Mouse (Mus musculus): ENCODE results near the gene Cd164l2. TPM values are rescaled to one million over a fixed set of nuclear protein-coding genes. Genes with fewer than 3 reads are reported as not detected.

The Cd164l2 gene
- polyA plus RNA-seq, 1 experiment, result 10.0 TPM

GRCm38 (mm10) chr4:133201006-133201771 lies 10.7 kb upstream of the Cd164l2 start:
- no peaks in the 10 kb centered on the region for H3K27me3 ChIP-seq (ENCODE audit: control insufficient read depth, insufficient read depth, low read length)
- TF ChIP-seq CTCF (IDR thresholded peaks at IDR 0.05; ENCODE audit: control insufficient read depth, insufficient read depth, insufficient replicate concordance, low read depth, low read length) (peak; percentile 48; the same call in 1 of the 2 replicates), POLR2A (IDR thresholded peaks at IDR 0.05; ENCODE audit: control insufficient read depth, low read depth, low read length) (no peak)
- no peaks in the 10 kb centered on the region for H3K36me3 ChIP-seq (ENCODE audit: control insufficient read depth, insufficient read depth, low read length)
- H3K4me3 ChIP-seq (ENCODE audit: control insufficient read depth, low read depth, low read length), result no peak overlapping the region
- H3K27ac ChIP-seq (ENCODE audit: control insufficient read depth, insufficient read depth, low read depth, low read length), result no peak overlapping the region
- peaks cover 12% of the 10 kb centered on the region for H3K4me1 ChIP-seq (ENCODE audit: control insufficient read depth, insufficient read depth, low read length)

- TF ChIP-seq POLR2A (IDR thresholded peaks at IDR 0.05; ENCODE audit: control insufficient read depth, low read depth, low read length) (no peak), CTCF (IDR thresholded peaks at IDR 0.05; ENCODE audit: control insufficient read depth, insufficient read depth, insufficient replicate concordance, low read depth, low read length) (no peak)
- Histone ChIP-seq H3K4me3 (ENCODE audit: control insufficient read depth, low read depth, low read length) (no peak overlapping the region), H3K27ac (ENCODE audit: control insufficient read depth, insufficient read depth, low read depth, low read length) (no peak overlapping the region), H3K36me3 (ENCODE audit: control insufficient read depth, insufficient read depth, low read length) (no peaks in the 10 kb centered on the region), H3K4me1 (ENCODE audit: control insufficient read depth, insufficient read depth, low read length) (peaks cover 12% of the 10 kb centered on the region), H3K27me3 (ENCODE audit: control insufficient read depth, insufficient read depth, low read length) (no peaks in the 10 kb centered on the region)
Observed at GRCm38 (mm10) chr4:133202254-133202653, 9.7 kb upstream of the Cd164l2 start.

GRCm38 (mm10) chr4:133203591-133203990 lies 8.3 kb upstream of the Cd164l2 start:
- no peaks in the 10 kb centered on the region for H3K27me3 ChIP-seq (ENCODE audit: control insufficient read depth, insufficient read depth, low read length)
- H3K4me1 ChIP-seq (ENCODE audit: control insufficient read depth, insufficient read depth, low read length), result peaks cover 9% of the 10 kb centered on the region
- H3K36me3 ChIP-seq (ENCODE audit: control insufficient read depth, insufficient read depth, low read length), result no peaks in the 10 kb centered on the region
- no peak overlapping the region for H3K27ac ChIP-seq (ENCODE audit: control insufficient read depth, insufficient read depth, low read depth, low read length)
- TF ChIP-seq CTCF (IDR thresholded peaks at IDR 0.05; ENCODE audit: control insufficient read depth, insufficient read depth, insufficient replicate concordance, low read depth, low read length) (no peak), POLR2A (IDR thresholded peaks at IDR 0.05; ENCODE audit: control insufficient read depth, low read depth, low read length) (no peak)
- H3K4me3 ChIP-seq (ENCODE audit: control insufficient read depth, low read depth, low read length), result no peak overlapping the region

GRCm38 (mm10) chr4:133204379-133204778 lies 7.6 kb upstream of the Cd164l2 start:
- Histone ChIP-seq H3K36me3 (ENCODE audit: control insufficient read depth, insufficient read depth, low read length) (no peaks in the 10 kb centered on the region), H3K27ac (ENCODE audit: control insufficient read depth, insufficient read depth, low read depth, low read length) (no peak overlapping the region), H3K27me3 (ENCODE audit: control insufficient read depth, insufficient read depth, low read length) (no peaks in the 10 kb centered on the region), H3K4me3 (ENCODE audit: control insufficient read depth, low read depth, low read length) (no peak overlapping the region), H3K4me1 (ENCODE audit: control insufficient read depth, insufficient read depth, low read length) (peaks cover 9% of the 10 kb centered on the region)
- no peak for TF ChIP-seq CTCF (IDR thresholded peaks at IDR 0.05; ENCODE audit: control insufficient read depth, insufficient read depth, insufficient replicate concordance, low read depth, low read length)
- no peak for TF ChIP-seq POLR2A (IDR thresholded peaks at IDR 0.05; ENCODE audit: control insufficient read depth, low read depth, low read length)

- Histone ChIP-seq H3K4me1 (ENCODE audit: control insufficient read depth, insufficient read depth, low read length) (peaks cover 25% of the 10 kb centered on the region), H3K27me3 (ENCODE audit: control insufficient read depth, insufficient read depth, low read length) (no peaks in the 10 kb centered on the region), H3K4me3 (ENCODE audit: control insufficient read depth, low read depth, low read length) (no peak overlapping the region), H3K27ac (ENCODE audit: control insufficient read depth, insufficient read depth, low read depth, low read length) (no peak overlapping the region), H3K36me3 (ENCODE audit: control insufficient read depth, insufficient read depth, low read length) (no peaks in the 10 kb centered on the region)
- no peak for TF ChIP-seq POLR2A (IDR thresholded peaks at IDR 0.05; ENCODE audit: control insufficient read depth, low read depth, low read length)
- peak; percentile 71 for TF ChIP-seq CTCF (IDR thresholded peaks at IDR 0.05; ENCODE audit: control insufficient read depth, insufficient read depth, insufficient replicate concordance, low read depth, low read length)
Observed at GRCm38 (mm10) chr4:133209366-133209765, 2.6 kb upstream of the Cd164l2 start.

GRCm38 (mm10) chr4:133210023-133210787 lies 1.7 kb upstream of the Cd164l2 start:
- Histone ChIP-seq H3K4me3 (ENCODE audit: control insufficient read depth, low read depth, low read length) (no peak overlapping the region), H3K27me3 (ENCODE audit: control insufficient read depth, insufficient read depth, low read length) (no peaks in the 10 kb centered on the region), H3K36me3 (ENCODE audit: control insufficient read depth, insufficient read depth, low read length) (no peaks in the 10 kb centered on the region), H3K4me1 (ENCODE audit: control insufficient read depth, insufficient read depth, low read length) (peaks cover 25% of the 10 kb centered on the region), H3K27ac (ENCODE audit: control insufficient read depth, insufficient read depth, low read depth, low read length) (no peak overlapping the region)
- no peak for TF ChIP-seq CTCF (IDR thresholded peaks at IDR 0.05; ENCODE audit: control insufficient read depth, insufficient read depth, insufficient replicate concordance, low read depth, low read length)
- no peak for TF ChIP-seq POLR2A (IDR thresholded peaks at IDR 0.05; ENCODE audit: control insufficient read depth, low read depth, low read length)

GRCm38 (mm10) chr4:133210788-133211390 lies 1.0 kb upstream of the Cd164l2 start:
- Histone ChIP-seq H3K4me1 (ENCODE audit: control insufficient read depth, insufficient read depth, low read length) (peaks cover 25% of the 10 kb centered on the region), H3K4me3 (ENCODE audit: control insufficient read depth, low read depth, low read length) (no peak overlapping the region), H3K27ac (ENCODE audit: control insufficient read depth, insufficient read depth, low read depth, low read length) (no peak overlapping the region), H3K27me3 (ENCODE audit: control insufficient read depth, insufficient read depth, low read length) (no peaks in the 10 kb centered on the region), H3K36me3 (ENCODE audit: control insufficient read depth, insufficient read depth, low read length) (no peaks in the 10 kb centered on the region)
- TF ChIP-seq POLR2A (IDR thresholded peaks at IDR 0.05; ENCODE audit: control insufficient read depth, low read depth, low read length), result no peak
- TF ChIP-seq CTCF (IDR thresholded peaks at IDR 0.05; ENCODE audit: control insufficient read depth, insufficient read depth, insufficient replicate concordance, low read depth, low read length), result no peak

Data from testis, adult 2 months (tissue).